Mouse (Mus musculus): ENCODE measurements around the gene Anapc15. TPM values are rescaled to one million over a fixed set of nuclear protein-coding genes. Genes with fewer than 3 reads are reported as not detected.

The Anapc15 gene
- polyA plus RNA-seq, 1 experiment from 2014 or later, result 87.3 TPM

- peak; percentile 72 for ATAC-seq (ENCODE audit: insufficient read depth, low FRiP score, low TSS enrichment)
- under 1% methylated on average over 64 of the region's 64 CpGs for WGBS
- Histone ChIP-seq H3K36me3 (ENCODE audit: control insufficient read depth, insufficient read depth, low read length) (no peaks in the 10 kb centered on the region), H3K4me3 (ENCODE audit: low read depth, low read length) (peak within 1 kb of the TSS; percentile 87), H3K4me2 (ENCODE audit: low read depth) (peak within 1 kb of the TSS; percentile 93), H3K9ac (ENCODE audit: low read length) (peak within 1 kb of the TSS; percentile 95), H3K27ac (ENCODE audit: low read depth, low read length) (peak within 1 kb of the TSS; percentile 86), H3K4me1 (ENCODE audit: control insufficient read depth, insufficient read depth, low read length) (peaks cover 10% of the 10 kb centered on the region; the same call in 1 of the 2 replicates), H3K27me3 (ENCODE audit: control insufficient read depth, insufficient read depth, low read length) (no peaks in the 10 kb centered on the region), H3K9me3 (ENCODE audit: control insufficient read depth, low read length) (no peaks in the 10 kb centered on the region)
- peak; percentile 86 for DNase-seq (ENCODE audit: low spot score)
Observed at GRCm38 (mm10) chr7:101837606-101838471, 25.7 kb upstream of the Anapc15 start, which contains the start of gene Inppl1. Gene Inppl1 (minus strand): TSS chr7:101838229.

DNA sequence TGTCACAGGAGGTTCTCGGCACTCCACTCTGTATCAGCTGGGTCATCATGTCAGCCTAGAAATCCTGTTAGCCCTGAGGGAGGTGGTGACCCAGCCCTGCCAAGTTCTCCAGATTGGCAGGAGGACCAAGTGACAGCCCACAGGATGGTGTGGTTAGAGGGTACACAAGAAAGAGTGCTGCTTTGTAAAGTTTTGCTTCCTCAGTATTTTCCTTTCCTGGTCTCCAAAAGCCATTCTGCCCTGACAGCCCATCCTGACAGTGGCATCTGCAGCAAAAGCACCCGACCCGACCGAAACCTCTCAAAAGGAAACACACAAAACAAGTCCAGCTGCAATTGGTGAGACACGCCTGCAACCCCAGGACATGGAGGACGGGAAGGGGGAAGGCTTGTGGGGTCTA is 19.3 kb upstream of the Anapc15 start:
- Histone ChIP-seq H3K9me3 (ENCODE audit: control insufficient read depth, low read length) (no peaks in the 10 kb centered on the region), H3K4me2 (ENCODE audit: low read depth) (no peak overlapping the region), H3K9ac (ENCODE audit: low read length) (no peak overlapping the region), H3K27me3 (ENCODE audit: control insufficient read depth, insufficient read depth, low read length) (no peaks in the 10 kb centered on the region), H3K4me3 (ENCODE audit: low read depth, low read length) (no peak overlapping the region), H3K27ac (ENCODE audit: low read depth, low read length) (no peak overlapping the region), H3K4me1 (ENCODE audit: control insufficient read depth, insufficient read depth, low read length) (no peaks in the 10 kb centered on the region), H3K36me3 (ENCODE audit: control insufficient read depth, insufficient read depth, low read length) (no peaks in the 10 kb centered on the region)
- ATAC-seq (ENCODE audit: insufficient read depth, low FRiP score, low TSS enrichment), result no peak
- WGBS, result 61% methylated on average over 6 of the region's 6 CpGs
- DNase-seq (ENCODE audit: low spot score), result no peak

GRCm38 (mm10) chr7:101847934-101848333 is 15.6 kb upstream of the Anapc15 start:
- Histone ChIP-seq H3K4me2 (ENCODE audit: low read depth) (no peak overlapping the region), H3K9ac (ENCODE audit: low read length) (no peak overlapping the region), H3K4me3 (ENCODE audit: low read depth, low read length) (no peak overlapping the region), H3K9me3 (ENCODE audit: control insufficient read depth, low read length) (no peaks in the 10 kb centered on the region), H3K27ac (ENCODE audit: low read depth, low read length) (no peak overlapping the region), H3K36me3 (ENCODE audit: control insufficient read depth, insufficient read depth, low read length) (no peaks in the 10 kb centered on the region), H3K4me1 (ENCODE audit: control insufficient read depth, insufficient read depth, low read length) (no peaks in the 10 kb centered on the region), H3K27me3 (ENCODE audit: control insufficient read depth, insufficient read depth, low read length) (no peaks in the 10 kb centered on the region)
- 95% methylated on average over 1 of the region's 1 CpGs for WGBS
- ATAC-seq (ENCODE audit: insufficient read depth, low FRiP score, low TSS enrichment) (no peak), DNase-seq (ENCODE audit: low spot score) (no peak)

DNA sequence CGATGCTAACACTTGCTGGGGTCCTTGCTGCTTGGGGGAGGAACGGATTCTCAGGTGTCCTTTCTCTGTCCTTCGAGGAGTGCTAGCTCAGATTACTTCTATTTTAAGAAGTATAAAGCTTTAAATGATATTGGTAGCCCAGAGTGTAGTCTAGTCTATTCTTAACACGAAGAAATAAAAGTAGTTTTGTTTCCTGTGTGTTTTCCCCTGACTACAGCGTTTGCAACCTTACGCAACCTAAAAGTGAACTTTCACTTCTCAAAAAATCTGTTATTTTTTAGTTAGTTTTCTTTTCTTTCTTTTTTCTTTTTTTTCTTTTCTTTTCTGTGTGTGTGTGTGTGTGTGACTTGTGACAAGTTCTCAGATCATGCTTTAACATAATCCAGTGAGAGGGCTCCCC is 11.8 kb upstream of the Anapc15 start:
- no peaks in the 10 kb centered on the region for H3K9me3 ChIP-seq (ENCODE audit: control insufficient read depth, low read length)
- H3K4me1 ChIP-seq (ENCODE audit: control insufficient read depth, insufficient read depth, low read length), result no peaks in the 10 kb centered on the region
- H3K9ac ChIP-seq (ENCODE audit: low read length), result no peak overlapping the region
- H3K27me3 ChIP-seq (ENCODE audit: control insufficient read depth, insufficient read depth, low read length), result no peaks in the 10 kb centered on the region
- no peak overlapping the region for H3K4me3 ChIP-seq (ENCODE audit: low read depth, low read length)
- no peaks in the 10 kb centered on the region for H3K36me3 ChIP-seq (ENCODE audit: control insufficient read depth, insufficient read depth, low read length)
- DNase-seq (ENCODE audit: low spot score), result no peak
- no peak overlapping the region for H3K4me2 ChIP-seq (ENCODE audit: low read depth)
- ATAC-seq (ENCODE audit: insufficient read depth, low FRiP score, low TSS enrichment), result no peak
- H3K27ac ChIP-seq (ENCODE audit: low read depth, low read length), result no peak overlapping the region
- 85% methylated on average over 6 of the region's 6 CpGs for WGBS

DNA sequence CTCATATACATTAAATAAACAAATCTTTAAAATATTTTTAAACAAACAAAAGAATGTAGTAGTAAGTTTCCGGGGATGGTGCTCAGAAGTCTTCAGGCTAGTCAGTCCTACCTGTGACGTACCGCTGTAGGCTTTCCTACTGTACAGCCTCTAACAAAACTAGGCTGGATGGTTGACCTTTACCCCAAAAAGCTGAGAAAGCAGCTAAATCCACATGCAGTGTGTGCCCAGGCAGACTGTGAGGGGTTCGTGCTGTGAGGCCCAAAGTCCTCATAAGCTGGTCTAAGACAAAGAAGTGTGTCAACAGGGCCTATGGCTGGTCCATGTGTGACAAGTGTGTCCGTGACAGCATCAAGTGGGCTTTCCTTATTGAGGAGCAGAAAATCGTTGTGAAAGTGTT is 10.7 kb upstream of the Anapc15 start:
- Histone ChIP-seq H3K9ac (ENCODE audit: low read length) (no peak overlapping the region), H3K27ac (ENCODE audit: low read depth, low read length) (no peak overlapping the region), H3K4me2 (ENCODE audit: low read depth) (no peak overlapping the region), H3K36me3 (ENCODE audit: control insufficient read depth, insufficient read depth, low read length) (no peaks in the 10 kb centered on the region), H3K4me1 (ENCODE audit: control insufficient read depth, insufficient read depth, low read length) (no peaks in the 10 kb centered on the region), H3K27me3 (ENCODE audit: control insufficient read depth, insufficient read depth, low read length) (no peaks in the 10 kb centered on the region), H3K4me3 (ENCODE audit: low read depth, low read length) (no peak overlapping the region), H3K9me3 (ENCODE audit: control insufficient read depth, low read length) (no peaks in the 10 kb centered on the region)
- WGBS, result 83% methylated on average over 6 of the region's 6 CpGs
- ATAC-seq (ENCODE audit: insufficient read depth, low FRiP score, low TSS enrichment) (no peak), DNase-seq (ENCODE audit: low spot score) (no peak)

GRCm38 (mm10) chr7:101853816-101854215 is 9.7 kb upstream of the Anapc15 start:
- H3K27me3 ChIP-seq (ENCODE audit: control insufficient read depth, insufficient read depth, low read length), result no peaks in the 10 kb centered on the region
- H3K9me3 ChIP-seq (ENCODE audit: control insufficient read depth, low read length), result no peaks in the 10 kb centered on the region
- no peaks in the 10 kb centered on the region for H3K36me3 ChIP-seq (ENCODE audit: control insufficient read depth, insufficient read depth, low read length)
- no peak overlapping the region for H3K4me2 ChIP-seq (ENCODE audit: low read depth)
- H3K4me1 ChIP-seq (ENCODE audit: control insufficient read depth, insufficient read depth, low read length), result no peaks in the 10 kb centered on the region
- no peak overlapping the region for H3K27ac ChIP-seq (ENCODE audit: low read depth, low read length)
- 83% methylated on average over 2 of the region's 2 CpGs for WGBS
- H3K4me3 ChIP-seq (ENCODE audit: low read depth, low read length), result no peak overlapping the region
- H3K9ac ChIP-seq (ENCODE audit: low read length), result no peak overlapping the region
- ATAC-seq (ENCODE audit: insufficient read depth, low FRiP score, low TSS enrichment) (no peak), DNase-seq (ENCODE audit: low spot score) (no peak)

GRCm38 (mm10) chr7:101857094-101857493 is 6.4 kb upstream of the Anapc15 start, which contains the start of gene Folr2:
Gene Folr2 (minus strand): TSS chr7:101857194.
- no peaks in the 10 kb centered on the region for H3K4me1 ChIP-seq (ENCODE audit: control insufficient read depth, insufficient read depth, low read length)
- 93% methylated on average over 4 of the region's 4 CpGs for WGBS
- no peak within 1 kb of the TSS for H3K4me3 ChIP-seq (ENCODE audit: low read depth, low read length)

DNA sequence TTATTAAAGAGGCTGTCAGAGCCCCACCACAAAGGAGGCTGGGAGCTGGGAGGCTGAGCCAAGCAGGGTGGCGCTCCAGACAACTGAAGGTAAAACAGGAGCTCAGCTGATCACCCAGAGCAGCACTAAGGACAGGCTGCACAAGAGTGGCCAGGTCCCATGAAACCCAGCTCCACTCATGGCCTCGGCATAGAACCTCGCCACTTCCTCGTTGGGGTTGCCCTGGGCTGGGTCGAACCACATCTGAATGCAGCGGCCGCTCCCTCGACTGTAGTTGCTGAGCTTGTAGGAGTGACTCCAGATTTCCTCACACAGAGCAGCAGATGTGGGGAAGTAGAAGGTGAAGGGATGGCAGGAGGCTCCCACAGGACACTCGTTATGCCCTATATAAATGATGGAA is 5.2 kb upstream of the Anapc15 start:
- Histone ChIP-seq H3K9me3 (ENCODE audit: control insufficient read depth, low read length) (no peaks in the 10 kb centered on the region), H3K4me2 (ENCODE audit: low read depth) (no peak overlapping the region), H3K36me3 (ENCODE audit: control insufficient read depth, insufficient read depth, low read length) (no peaks in the 10 kb centered on the region), H3K27ac (ENCODE audit: low read depth, low read length) (no peak overlapping the region), H3K4me1 (ENCODE audit: control insufficient read depth, insufficient read depth, low read length) (no peaks in the 10 kb centered on the region), H3K4me3 (ENCODE audit: low read depth, low read length) (no peak overlapping the region), H3K27me3 (ENCODE audit: control insufficient read depth, insufficient read depth, low read length) (no peaks in the 10 kb centered on the region), H3K9ac (ENCODE audit: low read length) (no peak overlapping the region)
- 86% methylated on average over 9 of the region's 9 CpGs for WGBS
- DNase-seq (ENCODE audit: low spot score) (no peak), ATAC-seq (ENCODE audit: insufficient read depth, low FRiP score, low TSS enrichment) (no peak)

More at GRCm38 (mm10) chr7:101857094-101857493, 6.4 kb upstream of the Anapc15 start, which contains the start of gene Folr2:
- ATAC-seq (ENCODE audit: insufficient read depth, low FRiP score, low TSS enrichment) (no peak), DNase-seq (ENCODE audit: low spot score) (no peak)
- Histone ChIP-seq H3K9me3 (ENCODE audit: control insufficient read depth, low read length) (no peaks in the 10 kb centered on the region), H3K27ac (ENCODE audit: low read depth, low read length) (no peak within 1 kb of the TSS), H3K4me2 (ENCODE audit: low read depth) (no peak within 1 kb of the TSS), H3K27me3 (ENCODE audit: control insufficient read depth, insufficient read depth, low read length) (no peaks in the 10 kb centered on the region), H3K36me3 (ENCODE audit: control insufficient read depth, insufficient read depth, low read length) (no peaks in the 10 kb centered on the region), H3K9ac (ENCODE audit: low read length) (no peak within 1 kb of the TSS)

DNA sequence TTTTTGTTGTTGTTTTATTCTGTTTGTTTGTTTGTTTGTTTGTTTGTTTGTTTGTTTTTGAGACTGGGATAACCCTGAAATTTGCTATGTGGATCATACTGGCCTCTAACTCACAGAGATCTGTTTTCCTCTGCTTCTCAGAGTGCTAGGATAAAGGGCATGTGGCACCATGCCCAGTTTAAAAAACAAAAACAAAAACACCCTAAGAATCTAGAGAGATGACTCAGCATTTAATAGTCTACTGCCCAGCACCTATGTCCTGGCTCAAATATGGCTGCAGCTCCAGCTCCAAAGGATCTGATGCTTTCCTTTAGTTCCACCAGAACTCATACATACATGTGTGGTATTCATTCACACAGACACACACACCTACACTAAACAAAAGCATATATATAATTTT is 2.5 kb upstream of the Anapc15 start:
- Histone ChIP-seq H3K4me3 (ENCODE audit: low read depth, low read length) (no peak overlapping the region), H3K9ac (ENCODE audit: low read length) (no peak overlapping the region), H3K27ac (ENCODE audit: low read depth, low read length) (no peak overlapping the region), H3K4me1 (ENCODE audit: control insufficient read depth, insufficient read depth, low read length) (no peaks in the 10 kb centered on the region), H3K9me3 (ENCODE audit: control insufficient read depth, low read length) (no peaks in the 10 kb centered on the region), H3K36me3 (ENCODE audit: control insufficient read depth, insufficient read depth, low read length) (no peaks in the 10 kb centered on the region), H3K4me2 (ENCODE audit: low read depth) (no peak overlapping the region), H3K27me3 (ENCODE audit: control insufficient read depth, insufficient read depth, low read length) (no peaks in the 10 kb centered on the region)
- ATAC-seq (ENCODE audit: insufficient read depth, low FRiP score, low TSS enrichment) (no peak), DNase-seq (ENCODE audit: low spot score) (no peak)
